Mouse (Mus musculus): Measurements from ENCODE around the gene Ptpn9.

DNA sequence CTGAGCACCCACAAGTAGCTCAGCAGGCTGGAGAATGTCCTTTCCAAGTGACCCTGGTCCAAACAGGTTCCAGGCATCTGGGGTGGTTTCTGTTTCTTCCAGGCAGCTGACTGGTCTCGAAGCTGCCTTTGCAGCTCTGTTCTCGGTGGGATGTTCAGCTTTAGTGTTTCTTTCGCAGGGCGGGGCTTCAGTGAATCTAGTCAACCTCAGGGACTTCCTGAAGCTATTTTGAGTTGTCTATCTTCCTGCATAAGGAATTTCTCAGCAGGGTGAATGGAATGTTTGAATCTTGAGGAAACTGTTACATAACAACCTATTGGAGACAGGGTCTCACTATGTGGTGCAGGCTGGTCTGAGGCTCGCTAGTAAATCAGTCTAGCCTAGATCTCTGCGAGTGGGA lies 14.5 kb upstream of the Ptpn9 start:
- no peak for TF ChIP-seq CTCF (conservative IDR thresholded peaks at IDR 0.05; ENCODE audit: insufficient read depth, insufficient read length, low read depth, low read length)
- no peak for TF ChIP-seq POLR2A (IDR thresholded peaks at IDR 0.05; ENCODE audit: low read depth, low read length)

Measured in kidney, adult 2 months (tissue).